Mouse (Mus musculus) hindbrain, embryonic 13.5 days (tissue): Measurements from ENCODE around the gene Vav1. TPM values are rescaled to one million over a fixed set of nuclear protein-coding genes. Genes with fewer than 3 reads are reported as not detected.

Experiments used
- ATAC-seq: fragments of 200-750 bp; cut with Nextera tagmentation; 2 replicates; pipeline ENCODE4 v1.8.0; 2017; ENCODE audit warnings: moderate TSS enrichment; ENCODE audit not compliant: low FRiP score
- H3K27ac ChIP-seq: fragments of 300-500 bp; sonication (generic); 2 replicates; pipeline ENCODE4 v1.5.1; 2015; ENCODE audit warnings: inconsistent platforms, mild to moderate bottlenecking, moderate library complexity
- H3K27me3 ChIP-seq: fragments of 300-500 bp; sonication (generic); 2 replicates; pipeline ENCODE4 v1.6.1; 2015; ENCODE audit warnings: mild to moderate bottlenecking, inconsistent platforms
- H3K36me3 ChIP-seq: fragments of 300-500 bp; sonication (generic); 2 replicates; pipeline ENCODE4 v1.6.1; 2015; ENCODE audit warnings: mild to moderate bottlenecking, inconsistent platforms
- H3K4me1 ChIP-seq: fragments of 300-500 bp; sonication (generic); replicated peaks from 2 replicates; pipeline ENCODE4 v1.6.1; 2015; ENCODE audit warnings: inconsistent platforms
- H3K4me2 ChIP-seq: fragments of 300-500 bp; sonication (generic); 2 replicates; pipeline ENCODE4 v1.6.1; 2015; ENCODE audit warnings: inconsistent platforms, mild to moderate bottlenecking, moderate library complexity
- H3K4me3 ChIP-seq: fragments of 300-500 bp; sonication (generic); 2 replicates; pipeline ENCODE4 v1.5.1; 2015; ENCODE audit warnings: mild to moderate bottlenecking, inconsistent platforms
- H3K9ac ChIP-seq: fragments of 300-500 bp; sonication (generic); 2 replicates; pipeline ENCODE4 v1.6.1; 2015; ENCODE audit warnings: mild to moderate bottlenecking, inconsistent platforms
- H3K9me3 ChIP-seq: fragments of 300-500 bp; sonication (generic); 2 replicates; pipeline ENCODE4 v1.6.1; 2016; ENCODE audit warnings: inconsistent platforms
- WGBS: fragments of 180-500 bp; shearing (Covaris S2); methylation state at CpG from one replicate; pipeline ENCODE4 v1.1.7; 2015; 5-methylcytosine and 5-hydroxymethylcytosine counted together
- polyA plus RNA-seq: library from polyadenylated mRNA; unstranded; fragments of >200 nt; fragmentation: Nextera tagmentation; extraction: Ambion mirVana; gene quantifications from 2 replicates; pipeline ENCODE4 v1.2.1, GENCODE M21; 2015

The Vav1 gene
- polyA plus RNA-seq, 1 experiment from 2014 or later, result 2.2 TPM

DNA sequence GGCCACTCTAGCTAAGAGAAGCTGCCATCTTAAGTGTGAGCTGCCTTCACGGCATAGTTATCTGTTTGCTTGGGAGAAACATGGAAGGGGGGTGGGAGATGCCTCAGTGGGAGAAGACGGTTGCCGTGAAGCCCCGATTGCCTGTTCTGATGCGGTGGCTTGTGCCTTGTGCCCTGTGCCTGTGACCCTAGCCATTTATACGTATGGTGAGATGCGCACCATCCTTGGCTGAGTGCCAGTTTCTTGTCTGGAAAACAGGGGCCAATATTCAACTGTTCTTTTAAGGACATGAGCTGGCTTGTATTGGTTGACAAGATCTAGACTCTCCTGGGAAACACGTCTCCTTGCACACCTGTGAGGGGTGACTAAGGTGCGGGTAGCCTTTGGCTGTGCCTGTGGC lies 72.2 kb downstream of the Vav1 start:
- WGBS, result 90% methylated on average over 9 of the region's 9 CpGs
- H3K4me3 ChIP-seq, result no peak overlapping the region
- no peaks in the 10 kb centered on the region for H3K27me3 ChIP-seq
- no peak overlapping the region for H3K9ac ChIP-seq
- no peaks in the 10 kb centered on the region for H3K36me3 ChIP-seq
- no peak overlapping the region for H3K4me2 ChIP-seq
- H3K9me3 ChIP-seq, result no peaks in the 10 kb centered on the region
- ATAC-seq, result no peak
- H3K4me1 ChIP-seq, result no peaks in the 10 kb centered on the region
- no peak overlapping the region for H3K27ac ChIP-seq

DNA sequence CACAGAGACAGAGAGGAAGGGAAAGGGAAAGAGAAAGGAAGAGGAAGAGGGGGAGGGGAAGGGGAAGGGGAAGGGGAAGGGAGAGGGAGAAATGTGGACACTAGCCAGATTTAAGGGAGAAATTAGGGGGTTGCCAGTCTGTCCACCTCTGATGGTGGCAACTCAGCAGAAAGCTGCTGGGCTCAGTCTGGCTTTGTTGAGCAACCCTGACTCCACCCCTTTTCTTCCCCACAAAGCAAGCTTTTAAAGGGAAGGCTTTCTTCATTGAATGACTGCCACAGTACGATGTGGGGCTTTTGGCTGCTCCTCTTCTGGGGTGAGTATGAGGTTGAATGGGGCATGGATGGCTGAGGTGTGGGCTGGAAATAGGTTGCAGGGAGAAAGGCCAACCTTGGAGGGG lies 79.5 kb downstream of the Vav1 start, which contains the start of gene Adgre1:
Gene Adgre1 (plus strand): TSS at position 251 of the 400 bp plus-strand sequence.
- Histone ChIP-seq H3K4me3 (no peak within 1 kb of the TSS), H3K27ac (no peak within 1 kb of the TSS), H3K27me3 (no peaks in the 10 kb centered on the region), H3K9me3 (no peaks in the 10 kb centered on the region), H3K36me3 (no peaks in the 10 kb centered on the region), H3K4me1 (no peaks in the 10 kb centered on the region), H3K4me2 (no peak within 1 kb of the TSS), H3K9ac (no peak within 1 kb of the TSS)
- 7% methylated on average over 1 of the region's 1 CpGs for WGBS
- no peak for ATAC-seq

DNA sequence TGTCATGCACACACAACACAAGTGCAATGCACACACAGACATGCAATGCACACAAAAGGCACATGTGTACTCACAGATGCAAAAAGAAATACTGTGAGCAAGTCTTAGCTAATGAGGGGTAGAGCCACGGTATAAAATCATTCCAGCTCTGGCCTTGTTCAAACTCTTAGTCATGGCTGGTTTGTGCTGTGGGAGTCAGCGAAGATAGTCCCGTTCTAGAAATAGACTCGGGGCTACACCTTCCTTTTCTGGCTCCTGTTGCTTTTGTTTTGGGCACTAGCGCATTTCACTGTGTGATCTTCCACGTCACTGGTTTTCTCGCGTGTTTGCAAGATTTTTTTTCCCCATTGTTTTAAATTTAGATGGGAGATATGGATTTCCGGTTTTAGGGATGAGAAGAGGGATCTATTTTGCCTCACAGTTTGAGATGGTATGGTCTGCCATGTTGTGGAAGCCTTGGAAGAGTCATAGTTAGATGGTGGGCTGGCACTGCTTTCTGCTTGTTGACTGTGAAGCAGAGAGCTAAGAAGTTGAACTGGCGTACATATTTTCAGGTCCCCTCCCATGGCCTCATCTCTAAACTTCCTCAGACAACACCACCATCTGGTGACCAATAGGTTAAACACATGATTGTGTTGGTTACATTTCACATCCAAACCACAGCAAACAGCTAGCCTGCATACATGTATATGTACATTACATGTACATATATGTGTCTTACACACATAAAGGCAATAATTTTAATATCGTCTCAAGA lies 80.8 kb downstream of the Vav1 start:
- H3K36me3 ChIP-seq, result no peaks in the 10 kb centered on the region
- 82% methylated on average over 11 of the region's 11 CpGs for WGBS
- H3K27ac ChIP-seq, result no peak overlapping the region
- H3K9ac ChIP-seq, result no peak overlapping the region
- H3K27me3 ChIP-seq, result no peaks in the 10 kb centered on the region
- no peaks in the 10 kb centered on the region for H3K4me1 ChIP-seq
- no peaks in the 10 kb centered on the region for H3K9me3 ChIP-seq
- no peak for ATAC-seq
- H3K4me2 ChIP-seq, result no peak overlapping the region
- H3K4me3 ChIP-seq, result no peak overlapping the region

Other genes with a start within 250 kb of the Vav1 start
- gene Khsrp, start 247.6 kb upstream of the Vav1 start, polyA plus RNA-seq, result 31.6 and 33.3 TPM in 2 replicates
- gene Slc25a41, start 237.4 kb upstream of the Vav1 start, polyA plus RNA-seq, result not detected in 2 replicates
- gene Crb3, start 220.0 kb upstream of the Vav1 start, polyA plus RNA-seq, result 2.9 TPM in 2 replicates
- gene Slc25a23, start 219.2 kb upstream of the Vav1 start, polyA plus RNA-seq, result 26.5 and 27.6 TPM in 2 replicates
- 4.0 and 4.3 TPM in 2 replicates for gene Dennd1c, start 200.6 kb upstream of the Vav1 start, polyA plus RNA-seq
- 314 and 346 TPM in 2 replicates for gene Tubb4a, start 191.3 kb upstream of the Vav1 start, polyA plus RNA-seq
- 4.6 and 5.5 TPM in 2 replicates for gene Tnfsf9, start 173.8 kb upstream of the Vav1 start, polyA plus RNA-seq
- 0.32 and 0.61 TPM in 2 replicates for gene Cd70, start 129.3 kb upstream of the Vav1 start, polyA plus RNA-seq
- gene Tnfsf14, start 84.9 kb upstream of the Vav1 start, polyA plus RNA-seq, result 0.09 and 0.14 TPM in 2 replicates
- gene C3, start 51.0 kb upstream of the Vav1 start, polyA plus RNA-seq, result 1.3 TPM in 2 replicates
- 22.4 and 23.8 TPM in 2 replicates for gene Gpr108, start 30.7 kb upstream of the Vav1 start, polyA plus RNA-seq
- gene Trip10, start 29.6 kb upstream of the Vav1 start, polyA plus RNA-seq, result 12.5 and 14.6 TPM in 2 replicates
- gene Adgre1, start 79.6 kb downstream of the Vav1 start, polyA plus RNA-seq, result 4.7 and 6.9 TPM in 2 replicates